Mouse (Mus musculus): ENCODE data around the gene Map3k3. TPM values are rescaled to one million over a fixed set of nuclear protein-coding genes. Genes with fewer than 3 reads are reported as not detected.

The Map3k3 gene
- polyA plus RNA-seq, 1 experiment from 2014 or later, result 25.7 TPM

DNA sequence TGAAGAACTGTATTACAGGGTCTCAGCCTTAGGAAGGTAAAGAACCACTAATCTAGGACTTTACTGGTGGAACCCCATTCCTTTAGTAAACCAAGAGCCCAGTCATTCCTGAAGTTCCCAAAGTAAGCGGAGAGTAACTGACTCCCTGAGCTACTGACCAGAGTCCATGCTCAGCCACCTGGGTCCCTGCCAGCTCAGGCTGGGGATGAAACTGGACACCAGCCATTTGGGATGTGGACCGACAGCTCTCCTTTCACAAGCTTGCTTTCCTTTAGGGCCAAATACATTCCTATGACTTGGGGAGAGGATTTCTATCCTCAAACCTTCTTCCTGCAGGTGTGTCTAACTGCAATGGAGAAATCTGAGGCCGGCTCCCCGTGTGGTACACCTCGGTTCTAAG is 90.0 kb downstream of the Map3k3 start:
- Histone ChIP-seq H3K4me1 (ENCODE audit: control insufficient read depth, insufficient read depth, low read length) (no peaks in the 10 kb centered on the region), H3K9ac (ENCODE audit: low read depth, low read length) (no peak overlapping the region), H3K4me3 (ENCODE audit: low read length) (no peak overlapping the region), H3K27me3 (ENCODE audit: control insufficient read depth, insufficient read depth, low read length) (no peaks in the 10 kb centered on the region), H3K27ac (ENCODE audit: low read depth, low read length) (no peak overlapping the region), H3K36me3 (ENCODE audit: control insufficient read depth, insufficient read depth, low read length) (peaks cover 11% of the 10 kb centered on the region; the same call in 1 of the 2 replicates), H3K4me2 (replicated peaks; ENCODE audit: low read depth, low read length) (no peak overlapping the region), H3K9me3 (ENCODE audit: control insufficient read depth, low read length) (no peaks in the 10 kb centered on the region)
- WGBS, result 61% methylated on average over 5 of the region's 5 CpGs
- no peak for ATAC-seq (ENCODE audit: low FRiP score, low TSS enrichment)

DNA sequence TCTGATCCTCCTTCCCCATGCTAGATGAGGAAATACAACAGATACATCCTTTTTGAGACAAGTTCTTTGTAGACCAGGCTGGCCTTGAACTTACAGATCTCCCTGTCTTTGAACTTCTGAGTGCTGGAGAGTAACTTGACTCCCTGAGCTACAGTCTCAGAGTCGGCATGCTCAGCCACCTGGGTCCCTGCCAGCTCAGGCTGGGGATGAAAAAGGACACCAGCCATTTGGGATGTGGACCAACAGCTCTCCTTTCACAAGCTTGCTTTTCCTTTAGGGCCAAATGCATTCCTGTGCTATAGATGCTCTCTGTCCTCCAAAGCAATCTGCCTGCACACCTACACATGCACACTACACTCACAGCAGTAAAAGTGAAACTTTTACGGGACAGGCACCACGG is 90.7 kb downstream of the Map3k3 start:
- Histone ChIP-seq H3K36me3 (ENCODE audit: control insufficient read depth, insufficient read depth, low read length) (peaks cover 11% of the 10 kb centered on the region; the same call in 1 of the 2 replicates), H3K9me3 (ENCODE audit: control insufficient read depth, low read length) (no peaks in the 10 kb centered on the region), H3K4me2 (replicated peaks; ENCODE audit: low read depth, low read length) (no peak overlapping the region), H3K27ac (ENCODE audit: low read depth, low read length) (no peak overlapping the region), H3K9ac (ENCODE audit: low read depth, low read length) (no peak overlapping the region), H3K27me3 (ENCODE audit: control insufficient read depth, insufficient read depth, low read length) (no peaks in the 10 kb centered on the region), H3K4me3 (ENCODE audit: low read length) (no peak overlapping the region), H3K4me1 (ENCODE audit: control insufficient read depth, insufficient read depth, low read length) (no peaks in the 10 kb centered on the region)
- no peak for ATAC-seq (ENCODE audit: low FRiP score, low TSS enrichment)
- 28% methylated on average over 3 of the region's 3 CpGs for WGBS

DNA sequence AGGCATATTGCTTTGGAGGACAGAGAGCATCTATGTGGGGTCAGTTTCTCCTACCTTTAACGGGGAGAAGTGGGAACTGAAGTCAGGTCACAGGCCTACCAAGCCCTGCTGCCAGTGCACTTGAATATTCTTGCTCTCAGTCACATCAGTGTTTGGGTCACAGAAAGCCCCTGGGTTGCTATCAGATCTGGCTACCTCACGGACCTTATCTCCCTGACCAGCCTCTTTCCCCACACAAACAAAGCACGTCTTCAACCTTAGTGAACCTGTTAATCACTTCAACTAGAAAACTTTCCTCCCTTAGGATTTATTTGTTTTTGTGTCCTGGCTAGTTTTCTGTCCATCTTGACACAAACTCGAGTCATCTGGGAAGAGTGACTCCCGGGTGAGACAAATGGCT is 92.0 kb downstream of the Map3k3 start:
- H3K27me3 ChIP-seq (ENCODE audit: control insufficient read depth, insufficient read depth, low read length), result no peaks in the 10 kb centered on the region
- no peaks in the 10 kb centered on the region for H3K9me3 ChIP-seq (ENCODE audit: control insufficient read depth, low read length)
- 0 out of 2 replicates have a peak, but pooled peaks cover 4% of the 10 kb centered on the region for H3K36me3 ChIP-seq (ENCODE audit: control insufficient read depth, insufficient read depth, low read length)
- no peak overlapping the region for H3K9ac ChIP-seq (ENCODE audit: low read depth, low read length)
- no peak for ATAC-seq (ENCODE audit: low FRiP score, low TSS enrichment)
- H3K4me3 ChIP-seq (ENCODE audit: low read length), result no peak overlapping the region
- no peaks in the 10 kb centered on the region for H3K4me1 ChIP-seq (ENCODE audit: control insufficient read depth, insufficient read depth, low read length)
- WGBS, result 78% methylated on average over 5 of the region's 5 CpGs
- H3K27ac ChIP-seq (ENCODE audit: low read depth, low read length), result no peak overlapping the region
- no peak overlapping the region for H3K4me2 ChIP-seq (replicated peaks; ENCODE audit: low read depth, low read length)

DNA sequence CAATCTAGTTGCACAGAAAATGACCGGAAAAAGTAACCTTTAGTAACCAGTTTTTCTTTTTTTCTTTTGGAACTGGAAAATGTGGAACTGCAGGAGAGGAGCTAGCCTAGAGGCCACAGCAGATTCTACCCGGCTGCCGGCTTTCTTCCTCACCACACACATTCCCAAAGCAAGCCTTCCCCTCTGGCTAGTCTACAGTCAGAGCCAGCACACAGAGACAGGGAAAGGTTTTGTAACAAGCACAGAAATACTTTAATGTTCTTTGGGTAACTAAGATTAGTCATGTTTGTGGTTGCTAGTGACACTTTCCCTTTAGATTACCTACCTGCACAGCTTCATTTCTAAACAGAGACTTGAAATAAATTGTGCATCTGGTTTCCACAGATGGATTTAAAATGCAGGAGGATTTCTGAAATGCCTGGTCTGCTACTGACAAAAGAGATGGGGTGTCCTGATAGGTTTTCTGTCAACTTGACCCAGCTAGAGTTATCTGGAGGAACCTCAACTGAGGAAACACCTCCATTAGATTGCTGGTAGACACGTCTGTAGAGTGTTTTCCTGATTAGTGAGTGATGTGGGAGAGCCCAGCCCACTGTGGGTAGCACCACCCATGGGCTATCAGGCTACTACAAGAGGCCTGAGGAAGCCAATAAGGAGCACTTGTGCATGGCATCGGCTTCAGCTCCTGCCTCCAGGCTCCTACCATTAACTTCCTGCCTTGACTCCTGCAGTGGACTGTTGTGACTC is 93.8 kb downstream of the Map3k3 start:
- no peak overlapping the region for H3K4me2 ChIP-seq (replicated peaks; ENCODE audit: low read depth, low read length)

DNA sequence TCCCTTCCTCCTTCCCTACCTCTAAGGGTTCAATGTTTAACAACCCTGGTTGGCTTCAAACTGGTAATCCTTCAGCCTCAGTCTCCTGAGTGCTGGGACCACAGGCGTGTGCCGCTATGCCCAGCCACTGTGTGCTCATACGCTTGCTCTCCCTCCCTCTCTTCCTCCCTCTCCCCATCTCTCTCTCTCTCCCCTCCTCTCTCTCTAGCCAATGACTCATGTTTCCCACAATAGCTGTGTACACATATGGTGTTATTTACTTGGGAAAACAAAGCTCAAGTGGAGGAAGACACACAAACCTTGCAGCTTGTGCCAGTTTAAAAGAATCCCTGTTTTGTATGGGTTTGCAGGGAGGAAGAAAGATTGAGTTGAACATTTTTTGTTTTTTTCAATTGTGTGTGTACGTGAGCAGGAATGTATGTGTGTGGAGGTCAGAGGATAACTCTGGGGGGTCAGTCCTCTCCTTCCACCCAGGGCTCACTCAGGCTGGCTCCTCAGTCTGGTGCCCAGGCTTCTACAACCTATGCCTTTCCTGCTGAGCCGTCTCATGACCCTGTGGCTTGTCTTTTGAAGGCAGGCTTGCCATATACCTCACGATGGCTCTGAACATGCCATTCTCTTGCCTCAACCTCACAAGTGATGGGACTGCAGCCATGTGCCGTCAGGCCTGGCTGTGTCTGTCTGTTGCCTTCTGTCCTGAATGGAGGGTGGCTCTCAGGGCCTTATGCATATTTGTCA is 95.5 kb downstream of the Map3k3 start:
- Histone ChIP-seq H3K27me3 (ENCODE audit: control insufficient read depth, insufficient read depth, low read length) (no peaks in the 10 kb centered on the region), H3K36me3 (ENCODE audit: control insufficient read depth, insufficient read depth, low read length) (peaks cover 26% of the 10 kb centered on the region), H3K9ac (ENCODE audit: low read depth, low read length) (no peak overlapping the region), H3K4me2 (replicated peaks; ENCODE audit: low read depth, low read length) (no peak overlapping the region), H3K4me3 (ENCODE audit: low read length) (no peak overlapping the region), H3K9me3 (ENCODE audit: control insufficient read depth, low read length) (no peaks in the 10 kb centered on the region), H3K4me1 (ENCODE audit: control insufficient read depth, insufficient read depth, low read length) (no peaks in the 10 kb centered on the region), H3K27ac (ENCODE audit: low read depth, low read length) (no peak overlapping the region)
- ATAC-seq (ENCODE audit: low FRiP score, low TSS enrichment), result no peak
- 81% methylated on average over 7 of the region's 7 CpGs for WGBS

More for the DNA sequence above, 93.8 kb downstream of the Map3k3 start:
- Histone ChIP-seq H3K9ac (ENCODE audit: low read depth, low read length) (no peak overlapping the region), H3K27me3 (ENCODE audit: control insufficient read depth, insufficient read depth, low read length) (no peaks in the 10 kb centered on the region), H3K9me3 (ENCODE audit: control insufficient read depth, low read length) (no peaks in the 10 kb centered on the region), H3K4me1 (ENCODE audit: control insufficient read depth, insufficient read depth, low read length) (no peaks in the 10 kb centered on the region), H3K4me3 (ENCODE audit: low read length) (no peak overlapping the region), H3K27ac (ENCODE audit: low read depth, low read length) (no peak overlapping the region), H3K36me3 (ENCODE audit: control insufficient read depth, insufficient read depth, low read length) (peaks cover 13% of the 10 kb centered on the region)
- 70% methylated on average over 5 of the region's 5 CpGs for WGBS
- ATAC-seq (ENCODE audit: low FRiP score, low TSS enrichment), result no peak

DNA sequence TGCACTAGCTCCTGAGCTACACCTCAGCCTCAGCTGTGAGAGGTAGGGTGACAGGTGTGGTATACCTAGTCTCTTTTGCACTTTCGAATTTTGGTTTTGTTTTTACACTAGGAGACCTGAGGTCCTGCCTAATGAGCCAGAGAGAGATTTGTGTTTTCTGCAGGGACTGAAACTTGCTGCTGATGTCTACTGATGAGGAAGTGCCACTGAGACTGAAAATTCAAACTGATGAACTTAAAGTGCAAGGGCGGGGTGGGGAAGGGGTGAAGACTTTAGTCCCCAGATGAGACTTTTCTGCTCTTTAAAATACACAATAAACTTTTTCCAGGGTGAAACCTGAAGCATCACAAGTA is 96.0 kb downstream of the Map3k3 start:
- Histone ChIP-seq H3K27ac (ENCODE audit: low read depth, low read length) (no peak overlapping the region), H3K9me3 (ENCODE audit: control insufficient read depth, low read length) (no peaks in the 10 kb centered on the region), H3K9ac (ENCODE audit: low read depth, low read length) (no peak overlapping the region), H3K4me2 (replicated peaks; ENCODE audit: low read depth, low read length) (no peak overlapping the region), H3K4me1 (ENCODE audit: control insufficient read depth, insufficient read depth, low read length) (no peaks in the 10 kb centered on the region), H3K4me3 (ENCODE audit: low read length) (no peak overlapping the region), H3K36me3 (ENCODE audit: control insufficient read depth, insufficient read depth, low read length) (peaks cover 26% of the 10 kb centered on the region), H3K27me3 (ENCODE audit: control insufficient read depth, insufficient read depth, low read length) (no peaks in the 10 kb centered on the region)
- ATAC-seq (ENCODE audit: low FRiP score, low TSS enrichment), result no peak
- WGBS, result 78% methylated on average over 2 of the region's 2 CpGs

DNA sequence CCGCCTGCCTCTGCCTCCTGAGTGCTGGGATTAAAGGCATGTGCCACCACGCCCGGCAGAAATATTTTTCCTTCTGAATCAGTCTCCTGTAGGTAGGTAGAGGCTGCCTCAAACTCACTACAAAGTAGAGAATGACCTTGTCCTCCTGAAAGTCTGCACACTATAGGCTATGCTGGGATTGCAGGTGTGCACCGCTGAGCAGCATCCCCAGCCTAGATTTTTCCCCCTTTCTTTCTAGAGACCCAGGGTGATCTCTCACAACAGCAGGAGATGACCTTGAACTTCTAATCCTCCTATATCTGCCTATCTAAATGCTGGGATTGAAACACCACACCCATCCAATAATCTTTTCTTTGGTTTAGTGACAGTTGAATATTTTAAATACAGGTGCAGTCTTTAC is 102.9 kb downstream of the Map3k3 start:
- H3K4me2 ChIP-seq (replicated peaks; ENCODE audit: low read depth, low read length), result no peak overlapping the region
- H3K9me3 ChIP-seq (ENCODE audit: control insufficient read depth, low read length), result no peaks in the 10 kb centered on the region
- ATAC-seq (ENCODE audit: low FRiP score, low TSS enrichment), result no peak

DNA sequence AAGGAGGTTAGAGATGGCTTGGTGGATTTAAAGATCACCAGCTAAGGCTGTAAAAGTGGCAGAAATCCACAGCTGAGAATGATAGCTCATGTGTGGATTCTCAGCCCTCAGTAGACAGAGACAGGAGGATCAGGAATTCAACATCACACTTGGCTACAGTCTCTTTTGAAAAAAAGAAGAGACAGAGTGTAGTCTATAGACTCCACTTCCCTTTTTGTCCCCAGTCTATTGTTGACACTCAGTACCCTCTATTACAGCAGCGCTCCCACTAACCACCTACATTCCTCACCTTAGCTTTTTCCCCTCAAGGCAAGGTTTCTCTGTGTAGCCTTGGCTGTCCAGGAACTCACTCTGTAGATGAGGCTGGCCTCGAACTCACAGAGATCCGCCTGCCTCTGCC is 107.3 kb downstream of the Map3k3 start:
- H3K9ac ChIP-seq (ENCODE audit: low read depth, low read length), result no peak overlapping the region
- no peaks in the 10 kb centered on the region for H3K9me3 ChIP-seq (ENCODE audit: control insufficient read depth, low read length)
- H3K4me3 ChIP-seq (ENCODE audit: low read length), result no peak overlapping the region
- H3K27ac ChIP-seq (ENCODE audit: low read depth, low read length), result no peak overlapping the region
- 97% methylated on average over 3 of the region's 3 CpGs for WGBS
- no peak for ATAC-seq (ENCODE audit: low FRiP score, low TSS enrichment)
- H3K4me1 ChIP-seq (ENCODE audit: control insufficient read depth, insufficient read depth, low read length), result no peaks in the 10 kb centered on the region
- H3K4me2 ChIP-seq (replicated peaks; ENCODE audit: low read depth, low read length), result no peak overlapping the region
- peaks cover 4% of the 10 kb centered on the region; the same call in 1 of the 2 replicates for H3K36me3 ChIP-seq (ENCODE audit: control insufficient read depth, insufficient read depth, low read length)
- no peaks in the 10 kb centered on the region for H3K27me3 ChIP-seq (ENCODE audit: control insufficient read depth, insufficient read depth, low read length)

More for the DNA sequence above, 102.9 kb downstream of the Map3k3 start:
- Histone ChIP-seq H3K4me1 (ENCODE audit: control insufficient read depth, insufficient read depth, low read length) (no peaks in the 10 kb centered on the region), H3K27ac (ENCODE audit: low read depth, low read length) (no peak overlapping the region), H3K9ac (ENCODE audit: low read depth, low read length) (no peak overlapping the region), H3K27me3 (ENCODE audit: control insufficient read depth, insufficient read depth, low read length) (no peaks in the 10 kb centered on the region), H3K36me3 (ENCODE audit: control insufficient read depth, insufficient read depth, low read length) (peaks cover 20% of the 10 kb centered on the region; the same call in 1 of the 2 replicates), H3K4me3 (ENCODE audit: low read length) (no peak overlapping the region)
- 93% methylated on average over 4 of the region's 4 CpGs for WGBS

DNA sequence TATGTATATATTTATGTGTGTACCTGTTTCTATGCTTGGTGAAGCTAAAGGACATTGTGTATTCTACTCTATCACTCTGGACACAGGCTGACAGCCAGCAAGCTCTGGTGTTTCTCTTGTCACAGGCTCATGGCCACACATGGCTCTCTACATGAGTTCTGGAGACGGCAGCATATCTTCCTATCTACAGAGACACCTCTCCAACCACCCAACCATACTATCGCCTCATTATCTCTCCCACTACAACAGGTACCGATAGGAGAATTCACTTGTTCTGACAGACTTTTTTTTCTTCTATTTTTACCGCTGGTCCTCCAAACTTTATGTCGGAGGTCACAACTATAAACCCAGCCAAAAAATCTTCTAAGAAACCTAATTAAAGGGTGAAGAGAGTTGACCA is 107.8 kb downstream of the Map3k3 start:
- Histone ChIP-seq H3K9me3 (ENCODE audit: control insufficient read depth, low read length) (no peaks in the 10 kb centered on the region), H3K36me3 (ENCODE audit: control insufficient read depth, insufficient read depth, low read length) (peaks cover 8% of the 10 kb centered on the region; the same call in 1 of the 2 replicates), H3K9ac (ENCODE audit: low read depth, low read length) (peak overlapping the region; percentile 59; the same call in 1 of the 2 replicates), H3K4me2 (replicated peaks; ENCODE audit: low read depth, low read length) (peak overlapping the region; percentile 43), H3K27me3 (ENCODE audit: control insufficient read depth, insufficient read depth, low read length) (no peaks in the 10 kb centered on the region), H3K27ac (ENCODE audit: low read depth, low read length) (no peak overlapping the region), H3K4me1 (ENCODE audit: control insufficient read depth, insufficient read depth, low read length) (no peaks in the 10 kb centered on the region), H3K4me3 (ENCODE audit: low read length) (peak overlapping the region; percentile 53; the same call in 1 of the 2 replicates)
- no peak for ATAC-seq (ENCODE audit: low FRiP score, low TSS enrichment)
- 77% methylated on average over 5 of the region's 5 CpGs for WGBS
